Mouse (Mus musculus) kidney, adult 10 weeks (tissue): ENCODE data around the gene Ttl. TPM values are rescaled to one million over a fixed set of nuclear protein-coding genes. Genes with fewer than 3 reads are reported as not detected.

Source experiments
- polyA plus RNA-seq: library from polyadenylated mRNA; stranded (reverse); fragments of 350-450 nt; fragmentation: Illumina TruSeq; extraction: RNeasy Lipid Tissue Mini Kit (QIAGEN cat#74804); gene quantifications from one replicate; pipeline ENCODE4 v1.2.3, GENCODE M21; 2014; ENCODE audit warnings: low read depth, low replicate concordance

Ttl gene
- 8.9 TPM for polyA plus RNA-seq

GRCm38 (mm10) chr2:129065437-129066282 lies at the start of gene Ttl:
Gene Ttl (plus strand): TSS chr2:129065942.

DNA sequence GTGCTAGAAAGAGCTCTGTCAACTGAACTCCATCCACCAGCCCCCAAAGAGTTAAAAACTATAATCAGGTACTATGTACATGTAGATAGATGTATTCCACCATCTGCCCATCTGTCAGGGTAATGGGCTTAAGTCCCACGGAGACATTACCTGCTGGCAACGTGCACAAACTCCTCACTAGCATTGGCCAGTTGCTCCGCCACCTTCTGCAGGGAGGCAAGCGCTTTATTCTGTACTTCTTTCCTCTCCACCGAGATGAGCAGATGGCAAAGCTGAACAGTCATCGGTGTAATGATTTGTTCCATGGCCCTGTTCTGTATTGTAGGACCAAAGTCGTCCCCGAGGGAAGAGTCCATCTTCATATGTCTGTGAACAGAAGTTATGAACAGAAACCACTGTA lies 17.9 kb upstream of the Ttl start, which contains the start of gene Vinac1:
Gene Vinac1, minus strand, starts transcription at position 362 of the 400 bp plus-strand sequence.

GRCm38 (mm10) chr2:129100784-129101310 lies 35.1 kb downstream of the Ttl start, which contains the start of gene Polr1b:
Gene Polr1b (plus strand): TSS chr2:129100995.

GRCm38 (mm10) chr2:129129412-129129929 lies 63.7 kb downstream of the Ttl start, which contains the start of gene Chchd5:
Gene Chchd5 (plus strand): TSS chr2:129129700.

Other genes starting within 250 kb of the Ttl start
- gene Tmem87b, start 247.8 kb upstream of the Ttl start, polyA plus RNA-seq: 57.5 TPM
- 7.0 TPM for gene Fbln7, start 203.0 kb upstream of the Ttl start, polyA plus RNA-seq
- gene Zc3h8, start 121.9 kb upstream of the Ttl start, polyA plus RNA-seq: 10.5 TPM
- gene Zc3h6, start 98.5 kb upstream of the Ttl start, polyA plus RNA-seq: 7.0 TPM
- gene Gm10762, start 98.2 kb upstream of the Ttl start, polyA plus RNA-seq: 11.9 TPM
- not detected for gene Vinac1, start 17.8 kb upstream of the Ttl start, polyA plus RNA-seq
- gene Polr1b, start 35.1 kb downstream of the Ttl start, polyA plus RNA-seq: 4.4 TPM
- gene Chchd5, start 63.8 kb downstream of the Ttl start, polyA plus RNA-seq: 6.3 TPM
- 21.5 TPM for gene Slc20a1, start 132.8 kb downstream of the Ttl start, polyA plus RNA-seq
- gene Ckap2l, start 231.3 kb downstream of the Ttl start, polyA plus RNA-seq: 0.49 TPM
- not detected for gene Il1a, start 244.0 kb downstream of the Ttl start, polyA plus RNA-seq